Mouse (Mus musculus) liver, postnatal 0 days (tissue): ENCODE measurements around the gene Gcnt1.

Source experiments
- CTCF ChIP-seq: sonication (generic); IDR thresholded peaks from 2 replicates; pipeline ENCODE4 v1.5.1; 2016; ENCODE audit warnings: antibody characterized with exemption, low read depth
- EP300 ChIP-seq: IDR thresholded peaks from 2 replicates; pipeline ENCODE4 v1.6.1; 2016; ENCODE audit warnings: antibody characterized with exemption, low read depth, mild to moderate bottlenecking

DNA sequence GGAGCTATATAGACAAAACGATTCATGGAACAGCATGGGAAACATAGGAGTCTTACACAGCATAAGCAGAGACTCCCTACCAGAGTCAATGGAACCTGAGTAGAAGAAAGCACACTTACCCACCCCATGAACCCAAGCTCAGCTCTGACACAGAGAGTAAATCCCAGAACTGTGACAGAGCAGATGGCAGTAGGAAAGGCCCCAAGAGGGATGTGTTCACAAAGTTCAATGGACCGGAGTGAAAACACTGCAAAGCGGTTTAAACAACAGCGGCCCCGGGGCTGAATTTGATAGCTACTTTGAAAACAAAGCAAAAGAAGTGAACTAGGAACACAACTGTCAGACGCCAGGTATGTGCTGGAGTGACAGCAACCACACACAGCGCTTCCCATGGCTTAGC lies 36.0 kb downstream of the Gcnt1 start:
- no peak for TF ChIP-seq CTCF
- no peak for TF ChIP-seq EP300
